Mouse (Mus musculus) stomach, postnatal 0 days (tissue): ENCODE measurements around the gene Mettl4. TPM values are rescaled to one million over a fixed set of nuclear protein-coding genes. Genes with fewer than 3 reads are reported as not detected.

Experiments
- ATAC-seq: fragments of 200-750 bp; cut with Nextera tagmentation; 2 replicates; pipeline ENCODE4 v1.8.0; 2017; ENCODE audit not compliant: low FRiP score, low TSS enrichment
- DNase-seq: peaks from one replicate; pipeline ENCODE4 v3.0.0-alpha.2; 2016; ENCODE audit warnings: low spot score
- H3K27ac ChIP-seq: fragments of 300-500 bp; sonication (generic); replicated peaks from 2 replicates; pipeline ENCODE4 v1.5.1; 2014; ENCODE audit warnings: mild to moderate bottlenecking, control low read depth
- H3K27me3 ChIP-seq: fragments of 300-500 bp; sonication (generic); 2 replicates; pipeline ENCODE4 v1.6.1; 2014; ENCODE audit warnings: low read length; ENCODE audit not compliant: control insufficient read depth, insufficient read depth
- H3K36me3 ChIP-seq: fragments of 300-500 bp; sonication (generic); 2 replicates; pipeline ENCODE4 v1.6.1; 2014; ENCODE audit warnings: low read length, mixed read lengths; ENCODE audit not compliant: control insufficient read depth, insufficient read depth
- H3K4me1 ChIP-seq: fragments of 300-500 bp; sonication (generic); replicated peaks from 2 replicates; pipeline ENCODE4 v1.6.1; 2014; ENCODE audit warnings: antibody characterized with exemption; ENCODE audit not compliant: control insufficient read depth, insufficient read depth
- H3K4me2 ChIP-seq: fragments of 300-500 bp; sonication (generic); replicated peaks from 2 replicates; pipeline ENCODE4 v1.6.1; 2014; ENCODE audit warnings: low read depth, mild to moderate bottlenecking, control low read depth, moderate library complexity
- H3K4me3 ChIP-seq: fragments of 300-500 bp; sonication (generic); 2 replicates; pipeline ENCODE4 v1.5.1; 2014; ENCODE audit warnings: low read depth, low read length, control low read depth
- H3K9ac ChIP-seq: fragments of 300-500 bp; sonication (generic); 2 replicates; pipeline ENCODE4 v1.6.1; 2014; ENCODE audit warnings: mild to moderate bottlenecking, low read length, control low read depth, mixed read lengths
- H3K9me3 ChIP-seq: fragments of 300-500 bp; sonication (generic); 2 replicates; pipeline ENCODE4 v1.6.1; 2016; ENCODE audit warnings: low read length; ENCODE audit not compliant: control insufficient read depth
- CTCF ChIP-seq: IDR thresholded peaks from 2 replicates; pipeline ENCODE4 v1.5.1; 2016; ENCODE audit warnings: antibody characterized with exemption, low read depth, mild to moderate bottlenecking, moderate library complexity
- EP300 ChIP-seq: optimal IDR thresholded peaks from 2 replicates; pipeline ENCODE3; 2016; ENCODE audit warnings: antibody characterized with exemption
- WGBS: fragments of 180-500 bp; shearing (Covaris S2); extraction: QIAGEN DNeasy Blood & Tissue Kit; methylation state at CpG from one replicate; pipeline ENCODE4 v1.1.7; 2014; 5-methylcytosine and 5-hydroxymethylcytosine counted together
- polyA plus RNA-seq: library from polyadenylated mRNA; unstranded; fragments of >200 nt; fragmentation: Nextera tagmentation; extraction: Ambion mirVana; gene quantifications from 2 replicates; pipeline ENCODE4 v1.2.1, GENCODE M21; 2015

Mettl4 gene
- 6.5 and 6.6 TPM in 2 replicates for polyA plus RNA-seq

DNA sequence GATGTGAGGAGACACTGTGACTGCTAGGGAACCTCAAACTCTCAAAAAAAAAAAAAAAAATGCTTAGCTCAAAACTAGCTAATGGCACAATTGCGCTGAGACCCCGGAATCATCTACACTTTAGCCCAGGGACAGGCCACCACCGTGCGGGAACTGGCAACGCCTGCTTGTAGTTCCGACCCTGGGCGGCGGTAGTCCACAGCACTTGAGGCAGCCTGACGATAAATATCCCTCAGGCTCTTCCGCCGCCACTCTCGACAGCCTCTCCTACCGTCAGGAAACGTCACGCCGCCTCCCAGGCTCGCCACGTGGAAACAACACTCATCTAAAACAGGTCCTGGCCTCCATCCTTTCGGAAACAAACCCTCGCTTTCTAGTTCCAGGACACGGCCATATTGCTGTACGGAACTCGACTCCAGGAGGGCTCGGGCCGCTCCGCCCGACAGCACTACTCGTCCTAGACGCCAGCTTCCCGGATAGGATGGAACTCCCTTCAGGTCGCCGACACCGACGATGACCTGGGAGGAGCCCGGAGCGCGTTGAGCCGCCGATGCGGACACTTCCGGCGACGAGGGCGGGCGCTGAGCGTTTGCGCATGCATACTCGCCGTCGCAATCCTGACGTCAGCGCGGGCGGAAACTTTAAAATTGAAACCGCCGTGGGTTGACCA is at the start of gene Mettl4:
TSS of gene Mettl4 (minus strand) at position 554 of the 670 bp plus-strand sequence.
- H3K4me2 ChIP-seq: peak within 1 kb of the TSS; percentile 59
- under 1% methylated on average over 56 of the region's 56 CpGs for WGBS
- peak; percentile 100 for ATAC-seq

DNA sequence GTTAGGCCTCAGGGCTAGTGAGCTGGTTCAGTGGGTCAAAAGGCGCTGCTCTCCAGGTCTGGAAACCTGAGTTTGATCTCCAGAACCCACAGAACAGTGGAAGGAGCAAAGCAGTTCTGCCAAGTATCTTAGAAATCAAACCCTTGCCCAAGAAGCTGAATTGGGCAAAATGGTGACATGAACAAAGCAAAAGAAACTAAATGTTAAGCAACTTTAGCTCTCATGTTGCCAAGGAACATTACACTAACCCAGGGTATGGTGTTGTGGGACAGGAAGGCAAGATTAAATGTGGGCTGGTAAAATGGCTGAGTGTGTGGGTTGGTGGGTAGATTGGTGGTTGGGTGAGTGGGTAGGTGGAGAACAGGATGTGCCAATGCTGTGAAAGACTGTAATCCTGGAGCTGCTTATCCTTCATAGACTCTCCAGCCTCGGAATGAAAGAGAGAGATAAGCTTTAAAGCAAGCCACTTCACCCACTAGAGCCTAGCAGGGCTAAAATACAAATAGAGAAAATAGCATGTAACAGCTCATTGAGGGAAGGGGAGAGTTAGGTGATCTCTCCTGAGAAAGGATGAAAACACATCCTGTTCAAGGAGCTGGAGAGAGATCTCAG is 29.2 kb upstream of the Mettl4 start:
- no peaks in the 10 kb centered on the region for H3K9me3 ChIP-seq
- no peaks in the 10 kb centered on the region for H3K27me3 ChIP-seq
- no peak for ATAC-seq
- H3K9ac ChIP-seq: no peak overlapping the region
- H3K27ac ChIP-seq: no peak overlapping the region
- no peak overlapping the region for H3K4me3 ChIP-seq
- DNase-seq: no peak
- no peaks in the 10 kb centered on the region for H3K36me3 ChIP-seq
- no peak overlapping the region for H3K4me2 ChIP-seq
- no peaks in the 10 kb centered on the region for H3K4me1 ChIP-seq
- TF ChIP-seq EP300: no peak
- no peak for TF ChIP-seq CTCF
- WGBS: 74% methylated on average over 2 of the region's 2 CpGs

More for the DNA sequence above, at the start of gene Mettl4:
- H3K4me3 ChIP-seq: peak within 1 kb of the TSS; percentile 50
- no peaks in the 10 kb centered on the region for H3K9me3 ChIP-seq
- H3K36me3 ChIP-seq: no peaks in the 10 kb centered on the region
- TF ChIP-seq EP300: no peak
- peak; percentile 19; the same call in 1 of the 2 replicates for TF ChIP-seq CTCF
- no peaks in the 10 kb centered on the region for H3K27me3 ChIP-seq
- no peaks in the 10 kb centered on the region for H3K4me1 ChIP-seq
- H3K9ac ChIP-seq: peak within 1 kb of the TSS; percentile 67
- peak within 1 kb of the TSS; percentile 91 for H3K27ac ChIP-seq
- peak; percentile 96 for DNase-seq

DNA sequence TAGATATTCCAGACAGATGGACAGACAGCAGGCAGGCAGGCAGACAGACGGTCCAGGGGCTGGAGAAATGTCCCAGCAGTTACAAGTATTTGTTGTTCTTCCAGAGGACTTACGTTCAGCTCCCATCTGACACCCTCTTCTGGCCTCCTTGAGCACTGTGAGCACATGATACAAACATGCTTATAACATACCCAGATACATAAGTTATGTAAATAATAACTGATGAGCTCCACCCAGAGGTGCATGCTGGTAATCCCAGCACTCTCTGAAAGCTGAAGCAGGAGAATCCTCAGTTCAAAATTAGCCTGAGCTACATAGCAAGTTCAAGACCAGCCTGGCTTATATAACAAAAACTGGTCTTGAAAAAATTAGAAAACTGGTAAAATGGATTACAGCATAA is 18.7 kb upstream of the Mettl4 start:
- Histone ChIP-seq H3K9ac (no peak overlapping the region), H3K4me2 (no peak overlapping the region), H3K27me3 (no peaks in the 10 kb centered on the region), H3K4me1 (no peaks in the 10 kb centered on the region), H3K27ac (no peak overlapping the region), H3K36me3 (no peaks in the 10 kb centered on the region), H3K4me3 (no peak overlapping the region), H3K9me3 (no peaks in the 10 kb centered on the region)
- 79% methylated on average over 2 of the region's 2 CpGs for WGBS
- DNase-seq (no peak), ATAC-seq (no peak)
- TF ChIP-seq EP300: no peak
- no peak for TF ChIP-seq CTCF

GRCm38 (mm10) chr17:94764711-94765110 is 14.9 kb upstream of the Mettl4 start:
- Histone ChIP-seq H3K4me2 (no peak overlapping the region), H3K4me1 (no peaks in the 10 kb centered on the region)
- 93% methylated on average over 3 of the region's 3 CpGs for WGBS

GRCm38 (mm10) chr17:94764011-94764410 is 14.2 kb upstream of the Mettl4 start:
- 75% methylated on average over 1 of the region's 1 CpGs for WGBS
- H3K9ac ChIP-seq: no peak overlapping the region
- DNase-seq (no peak), ATAC-seq (no peak)
- no peaks in the 10 kb centered on the region for H3K36me3 ChIP-seq
- H3K4me3 ChIP-seq: no peak overlapping the region
- no peak for TF ChIP-seq CTCF
- no peaks in the 10 kb centered on the region for H3K9me3 ChIP-seq
- no peak overlapping the region for H3K27ac ChIP-seq
- H3K4me2 ChIP-seq: no peak overlapping the region
- no peaks in the 10 kb centered on the region for H3K27me3 ChIP-seq
- no peaks in the 10 kb centered on the region for H3K4me1 ChIP-seq

More at GRCm38 (mm10) chr17:94764711-94765110, 14.9 kb upstream of the Mettl4 start:
- Histone ChIP-seq H3K9me3 (no peaks in the 10 kb centered on the region), H3K27ac (no peak overlapping the region), H3K36me3 (no peaks in the 10 kb centered on the region), H3K27me3 (no peaks in the 10 kb centered on the region), H3K4me3 (no peak overlapping the region), H3K9ac (no peak overlapping the region)
- TF ChIP-seq EP300: no peak
- no peak for TF ChIP-seq CTCF
- DNase-seq (no peak), ATAC-seq (no peak)

GRCm38 (mm10) chr17:94762405-94762804 is 12.6 kb upstream of the Mettl4 start:
- TF ChIP-seq EP300 (no peak), CTCF (no peak)
- Histone ChIP-seq H3K27ac (no peak overlapping the region), H3K9ac (no peak overlapping the region), H3K4me1 (no peaks in the 10 kb centered on the region), H3K9me3 (no peaks in the 10 kb centered on the region), H3K4me2 (no peak overlapping the region), H3K4me3 (no peak overlapping the region), H3K36me3 (no peaks in the 10 kb centered on the region), H3K27me3 (no peaks in the 10 kb centered on the region)
- no peak for DNase-seq
- WGBS: 96% methylated on average over 3 of the region's 3 CpGs
- ATAC-seq: no peak
